Mouse (Mus musculus) forebrain, postnatal 0 days (tissue): ENCODE data around the gene Nrarp. TPM values are rescaled to one million over a fixed set of nuclear protein-coding genes. Genes with fewer than 3 reads are reported as not detected.

Experiments used
- ATAC-seq: fragments of 200-750 bp; cut with Nextera tagmentation; 2 replicates; pipeline ENCODE4 v1.8.0; 2017; ENCODE audit warnings: mild to moderate bottlenecking, moderate library complexity
- DNase-seq: peaks from one replicate; pipeline ENCODE4 v3.0.0-alpha.2; 2015
- H3K27ac ChIP-seq: fragments of 300-500 bp; sonication (generic); 2 replicates; pipeline ENCODE4 v1.5.1; 2014; ENCODE audit warnings: low read depth, mild to moderate bottlenecking, antibody characterized with exemption, low read length, moderate library complexity, mixed read lengths
- H3K27me3 ChIP-seq: fragments of 300-500 bp; sonication (generic); 2 replicates; pipeline ENCODE4 v1.6.1; 2014; ENCODE audit warnings: mild to moderate bottlenecking, low read length, mixed read lengths; ENCODE audit not compliant: insufficient read depth
- H3K36me3 ChIP-seq: fragments of 300-500 bp; sonication (generic); 2 replicates; pipeline ENCODE4 v1.6.1; 2014; ENCODE audit warnings: mild to moderate bottlenecking, moderate library complexity; ENCODE audit not compliant: insufficient read depth
- H3K4me1 ChIP-seq: fragments of 300-500 bp; sonication (generic); 2 replicates; pipeline ENCODE4 v1.6.1; 2014; ENCODE audit warnings: antibody characterized with exemption; ENCODE audit not compliant: insufficient read depth
- H3K4me2 ChIP-seq: fragments of 300-500 bp; sonication (generic); 2 replicates; pipeline ENCODE4 v1.6.1; 2014; ENCODE audit warnings: low read depth, mild to moderate bottlenecking, moderate library complexity
- H3K4me3 ChIP-seq: fragments of 300-500 bp; sonication (generic); 2 replicates; pipeline ENCODE4 v1.5.1; 2014; ENCODE audit warnings: low read depth, low read length, mixed read lengths
- H3K9ac ChIP-seq: fragments of 300-500 bp; sonication (generic); 2 replicates; pipeline ENCODE4 v1.6.1; 2014; ENCODE audit warnings: mild to moderate bottlenecking
- H3K9me3 ChIP-seq: fragments of 300-500 bp; sonication (generic); 2 replicates; pipeline ENCODE4 v1.6.1; 2016; ENCODE audit warnings: low read length
- CTCF ChIP-seq: sonication (generic); IDR thresholded peaks from 2 replicates; pipeline ENCODE4 v1.5.1; 2016; ENCODE audit warnings: antibody characterized with exemption, control low read depth, low read depth
- WGBS: fragments of 180-500 bp; shearing (Covaris S2); extraction: QIAGEN DNeasy Blood & Tissue Kit; methylation state at CpG from one replicate; pipeline ENCODE4 v1.1.7; 2014; 5-methylcytosine and 5-hydroxymethylcytosine counted together
- polyA plus RNA-seq: library from polyadenylated mRNA; unstranded; fragments of >200 nt; fragmentation: Nextera tagmentation; extraction: Ambion mirVana; gene quantifications from 2 replicates; pipeline ENCODE4 v1.2.1, GENCODE M21; 2015
- total RNA-seq: library from RNA; depleted of rRNA; stranded (reverse); fragments of >200 nt; gene quantifications from 2 replicates; pipeline ENCODE4 v1.2.3, GENCODE M21; 2014

Gene Nrarp
- total and polyA plus RNA-seq, 2 experiments from 2014 or later = 17.8 to 40.0 TPM

- no peak for DNase-seq
- Histone ChIP-seq H3K36me3 (peaks cover 27% of the 10 kb centered on the region), H3K9me3 (no peaks in the 10 kb centered on the region), H3K27me3 (peaks cover 6% of the 10 kb centered on the region; the same call in 1 of the 2 replicates), H3K4me2 (no peak overlapping the region), H3K4me3 (no peak overlapping the region), H3K27ac (no peak overlapping the region), H3K9ac (no peak overlapping the region), H3K4me1 (no peaks in the 10 kb centered on the region)
- no peak for ATAC-seq
- no peak for TF ChIP-seq CTCF
- 28% methylated on average over 55 of the region's 55 CpGs for WGBS
Observed at GRCm38 (mm10) chr2:25195211-25196156, 14.9 kb downstream of the Nrarp start.

- Histone ChIP-seq H3K4me3 (no peak within 1 kb of the TSS), H3K9ac (no peak within 1 kb of the TSS)
Observed at GRCm38 (mm10) chr2:25196172-25196954, 15.8 kb downstream of the Nrarp start, which contains the start of gene Tor4a. Gene Tor4a (minus strand): TSS chr2:25196886.

GRCm38 (mm10) chr2:25197191-25197590 lies 16.6 kb downstream of the Nrarp start:
- no peak overlapping the region for H3K4me3 ChIP-seq
- peaks cover 6% of the 10 kb centered on the region; the same call in 1 of the 2 replicates for H3K27me3 ChIP-seq
- ATAC-seq = no peak
- H3K4me2 ChIP-seq = no peak overlapping the region
- no peaks in the 10 kb centered on the region for H3K4me1 ChIP-seq
- 19% methylated on average over 2 of the region's 2 CpGs for WGBS
- TF ChIP-seq CTCF = no peak
- no peak overlapping the region for H3K9ac ChIP-seq
- no peak for DNase-seq
- no peak overlapping the region for H3K27ac ChIP-seq
- peaks cover 42% of the 10 kb centered on the region for H3K36me3 ChIP-seq
- H3K9me3 ChIP-seq = no peaks in the 10 kb centered on the region

More at GRCm38 (mm10) chr2:25196172-25196954, 15.8 kb downstream of the Nrarp start, which contains the start of gene Tor4a:
- Histone ChIP-seq H3K36me3 (peaks cover 35% of the 10 kb centered on the region), H3K4me2 (no peak within 1 kb of the TSS), H3K9me3 (no peaks in the 10 kb centered on the region), H3K27ac (no peak within 1 kb of the TSS), H3K27me3 (peaks cover 6% of the 10 kb centered on the region; the same call in 1 of the 2 replicates), H3K4me1 (no peaks in the 10 kb centered on the region)
- DNase-seq (no peak), ATAC-seq (no peak)
- 21% methylated on average over 8 of the region's 8 CpGs for WGBS
- TF ChIP-seq CTCF = no peak

GRCm38 (mm10) chr2:25197946-25198345 lies 17.4 kb downstream of the Nrarp start:
- H3K9ac ChIP-seq = no peak overlapping the region
- H3K9me3 ChIP-seq = no peaks in the 10 kb centered on the region
- TF ChIP-seq CTCF = no peak
- no peak overlapping the region for H3K4me2 ChIP-seq
- ATAC-seq (no peak), DNase-seq (no peak)
- H3K36me3 ChIP-seq = peaks cover 49% of the 10 kb centered on the region
- peaks cover 6% of the 10 kb centered on the region; the same call in 1 of the 2 replicates for H3K27me3 ChIP-seq
- no peaks in the 10 kb centered on the region for H3K4me1 ChIP-seq
- no peak overlapping the region for H3K4me3 ChIP-seq
- no peak overlapping the region for H3K27ac ChIP-seq

GRCm38 (mm10) chr2:25200631-25201030 lies 20.1 kb downstream of the Nrarp start:
- DNase-seq = no peak
- H3K27ac ChIP-seq = no peak overlapping the region
- 94% methylated on average over 2 of the region's 2 CpGs for WGBS
- H3K4me3 ChIP-seq = no peak overlapping the region
- H3K4me2 ChIP-seq = no peak overlapping the region
- no peak for ATAC-seq
- no peaks in the 10 kb centered on the region for H3K4me1 ChIP-seq
- no peaks in the 10 kb centered on the region for H3K9me3 ChIP-seq
- peaks cover 69% of the 10 kb centered on the region for H3K36me3 ChIP-seq
- peaks cover 6% of the 10 kb centered on the region; the same call in 1 of the 2 replicates for H3K27me3 ChIP-seq
- TF ChIP-seq CTCF = no peak
- H3K9ac ChIP-seq = no peak overlapping the region

GRCm38 (mm10) chr2:25203631-25204214 lies 23.2 kb downstream of the Nrarp start:
- 62% methylated on average over 4 of the region's 4 CpGs for WGBS
- ATAC-seq = no peak; the same call in 1 of the 2 replicates
- no peaks in the 10 kb centered on the region for H3K9me3 ChIP-seq
- H3K36me3 ChIP-seq = peaks cover 79% of the 10 kb centered on the region
- H3K4me3 ChIP-seq = no peak overlapping the region
- no peaks in the 10 kb centered on the region for H3K27me3 ChIP-seq
- H3K4me2 ChIP-seq = no peak overlapping the region
- 0 out of 2 replicates have a peak, but pooled peaks cover 4% of the 10 kb centered on the region for H3K4me1 ChIP-seq
- TF ChIP-seq CTCF = peak; percentile 38; the same call in 1 of the 2 replicates
- no peak for DNase-seq
- no peak overlapping the region for H3K9ac ChIP-seq
- no peak overlapping the region for H3K27ac ChIP-seq
